Mouse (Mus musculus): ENCODE results near the gene Metap1.

DNA sequence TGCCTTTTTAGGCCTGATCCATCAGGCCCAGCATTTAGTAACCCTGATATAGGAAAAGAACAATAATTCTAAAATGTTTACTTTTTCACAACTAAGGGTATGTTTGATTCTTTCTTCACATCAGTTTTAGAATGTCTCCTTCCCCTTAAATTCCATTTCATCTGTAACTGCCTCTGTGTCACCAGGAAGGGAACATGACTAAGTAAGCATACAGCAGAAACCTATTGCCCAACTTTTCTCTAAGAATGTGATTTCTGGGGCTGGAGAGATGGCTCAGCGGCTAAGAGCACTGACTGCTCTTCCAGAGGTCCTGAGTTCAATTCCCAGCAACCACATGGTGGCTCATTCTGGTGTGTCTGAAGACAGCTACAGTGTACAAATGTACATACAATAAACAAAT lies 35.1 kb downstream of the Metap1 start:
- TF ChIP-seq POLR2A (IDR thresholded peaks at IDR 0.05; ENCODE audit: extremely low read depth, insufficient read depth, low read length) (no peak), CTCF (IDR thresholded peaks at IDR 0.05; ENCODE audit: extremely low read depth, insufficient read depth, low read length) (no peak)

All from cortical plate, adult 2 months (tissue).